Mouse (Mus musculus) embryonic stem cell, embryonic (primary cell): Measurements from ENCODE around the gene Pou2f3.

Source experiments
- CTCF ChIA-PET, 4 experiments: fragments of 300-600 bp in 2 of 4; fragments of 350-600 bp in 2 of 4; sonication (Branson Sonifier 250); formaldehyde crosslinking; loops; one replicate each; lab custom pipeline; 2022; ENCODE audit warnings: inconsistent platforms in 2 of 4; lab: Charles Lee
- POLR2A ChIA-PET, 4 experiments: fragments of 300-600 bp in 2 of 4; fragments of 350-600 bp in 2 of 4; sonication (Branson Sonifier 250); formaldehyde crosslinking; loops; one replicate each; lab custom pipeline; 2022; ENCODE audit warnings: antibody characterized with exemption in 4 of 4, inconsistent platforms in 1 of 4; lab: Charles Lee

Pou2f3 gene

DNA sequence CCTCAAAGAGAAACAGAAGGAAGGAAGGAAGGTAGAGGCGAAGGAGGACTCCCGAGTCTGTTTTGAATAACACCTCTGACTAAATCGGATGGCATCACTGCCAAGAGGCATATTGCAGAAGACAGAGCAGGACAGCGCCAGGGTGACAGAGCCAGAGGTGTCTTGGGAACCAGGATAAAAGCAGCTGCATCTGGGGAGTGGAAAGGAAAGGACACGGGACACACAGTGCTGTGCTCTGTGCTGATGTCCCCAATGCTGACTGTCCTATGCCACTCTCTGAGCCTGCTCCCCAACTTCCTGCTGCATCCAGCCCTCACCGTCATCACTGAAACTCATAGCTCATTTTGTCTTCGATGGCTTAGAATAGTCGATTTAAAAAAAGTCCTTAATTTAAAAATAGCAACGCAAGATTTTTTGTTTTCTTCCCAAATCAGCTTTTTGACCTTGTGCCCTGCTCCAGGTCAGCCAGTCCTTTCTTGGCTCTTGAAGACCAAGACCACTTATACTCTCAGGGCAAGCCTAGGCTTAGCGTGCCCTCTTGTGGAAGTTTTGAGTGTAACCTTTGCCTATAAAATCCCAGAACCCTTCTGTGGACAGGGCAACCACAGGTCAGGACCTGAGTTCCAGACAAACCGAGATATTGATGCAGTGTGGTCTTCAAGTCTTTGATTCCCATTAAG is 742 bp upstream of the Pou2f3 start:
- ChIA-PET POLR2A (interaction anchor here (0.6 to 4.1 kb wide), 58 partner anchors 10 to 351 kb away, joined by 3 to 39 read pairs (median 5); partner anchors contain the start of genes Tmem136 (in 2 of the 4) and Oaf (in 1 of the 4)), CTCF (interaction anchor here (0.5 to 4.6 kb wide), 82 partner anchors 11 to 1109 kb away, joined by 3 to 107 read pairs (median 4); partner anchors contain the start of genes Grik4 (in 2 of the 4), Tmem136 (in 2 of the 4), Arhgef12 (in 1 of the 4) and C2cd2l (in 1 of the 4))

DNA sequence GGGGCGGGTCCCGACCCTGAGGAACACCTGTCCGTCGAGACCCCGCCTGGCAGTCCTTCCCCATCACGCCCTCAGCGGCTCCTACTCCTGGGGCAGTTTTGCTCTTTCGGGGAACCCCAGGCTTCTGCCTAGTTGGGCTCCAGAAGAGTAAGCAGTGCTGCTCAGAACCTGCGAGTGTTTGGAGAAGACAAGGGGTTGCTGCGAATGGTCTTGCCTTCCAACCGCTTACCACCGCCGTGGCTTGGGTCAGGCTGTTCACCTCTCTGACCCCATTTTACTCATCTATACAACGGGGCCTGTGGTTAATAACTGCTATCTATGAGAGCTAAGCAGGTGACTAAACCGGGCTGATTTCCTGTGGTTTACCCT is 4.2 kb downstream of the Pou2f3 start:
- POLR2A ChIA-PET = interaction anchor here in 3 of 4 experiments (0.6 to 5.6 kb wide), 9 partner anchors 11 to 1114 kb away, joined by 3 to 22 read pairs (median 3); no protein-coding TSS in a partner anchor

DNA sequence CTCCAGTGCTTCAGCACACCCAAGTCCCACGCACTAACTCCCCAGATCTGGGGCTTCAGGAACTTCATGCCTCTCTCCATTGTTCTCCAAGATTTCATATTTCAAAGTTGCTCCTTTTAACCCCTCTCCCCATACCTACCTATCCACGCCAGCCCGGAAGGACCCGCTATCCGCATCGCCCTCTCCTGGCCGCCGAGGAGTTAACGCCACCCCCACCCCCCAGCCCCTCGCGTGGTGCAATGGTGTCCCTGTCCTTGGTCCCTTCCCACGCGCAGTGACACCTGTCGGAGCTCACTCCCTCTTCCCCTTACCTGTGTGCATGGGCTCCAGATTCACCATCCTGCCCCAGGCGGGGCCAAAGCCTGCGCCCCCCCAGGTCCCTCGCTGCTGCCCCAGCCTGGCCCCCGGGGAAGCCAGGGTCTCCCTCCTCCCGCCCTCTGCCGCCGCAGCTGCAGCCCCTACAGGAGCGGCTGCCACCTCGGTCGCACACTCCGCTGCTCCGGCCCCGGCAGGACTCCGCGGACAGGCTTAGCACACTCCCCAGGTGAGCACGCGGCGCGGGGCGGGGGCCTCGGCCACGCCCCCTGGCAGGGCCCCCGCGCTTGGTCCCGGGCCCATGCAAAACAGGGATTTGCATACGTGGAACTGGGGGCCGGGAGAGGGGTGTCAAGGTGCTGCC is 4.7 kb downstream of the Pou2f3 start:
- ChIA-PET CTCF (interaction anchor here in 3 of 4 experiments (0.5 to 2.2 kb wide), 19 partner anchors 15 to 733 kb away, joined by 3 to 10 read pairs (median 4); no protein-coding TSS in a partner anchor), POLR2A (interaction anchor here in 3 of 4 experiments (0.6 to 5.6 kb wide), 11 partner anchors 11 to 1114 kb away, joined by 3 to 22 read pairs (median 3); no protein-coding TSS in a partner anchor)

More for the DNA sequence above, 4.2 kb downstream of the Pou2f3 start:
- CTCF ChIA-PET = interaction anchor here (0.5 to 2.2 kb wide), 18 partner anchors 9 to 734 kb away, joined by 3 to 10 read pairs (median 4); no protein-coding TSS in a partner anchor

DNA sequence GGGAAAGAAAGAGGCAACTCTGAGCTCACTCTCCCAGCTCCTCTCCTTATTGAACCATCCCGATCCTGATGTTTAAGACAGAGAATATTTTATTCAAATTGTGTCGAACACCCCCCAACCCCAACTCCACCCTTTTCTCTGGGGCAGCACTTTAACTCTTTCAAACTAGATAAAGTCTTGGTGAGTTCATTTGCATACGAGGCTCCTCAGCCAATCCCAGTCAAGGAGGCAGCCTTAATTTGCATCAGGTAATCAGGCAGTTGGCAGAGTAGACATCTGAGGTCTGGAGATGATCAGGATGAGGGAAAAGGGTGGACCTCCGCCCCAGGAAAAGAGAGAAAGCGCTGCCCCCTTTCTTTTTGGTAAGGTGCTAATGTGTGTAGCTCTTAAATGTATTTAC is 10.0 kb downstream of the Pou2f3 start:
- ChIA-PET CTCF (interaction anchor here (0.6 to 1.9 kb wide), 9 partner anchors 10 to 1030 kb away, joined by 3 to 7 read pairs (median 4); partner anchors contain the start of genes Grik4 (in 1 of the 4) and Pou2f3 (in 1 of the 4)), POLR2A (interaction anchor here in 3 of 4 experiments (0.6 to 3.6 kb wide), 20 partner anchors 9 to 95 kb away, joined by 3 to 21 read pairs (median 5); partner anchors contain the start of gene Pou2f3 (in 3 of the 3))

DNA sequence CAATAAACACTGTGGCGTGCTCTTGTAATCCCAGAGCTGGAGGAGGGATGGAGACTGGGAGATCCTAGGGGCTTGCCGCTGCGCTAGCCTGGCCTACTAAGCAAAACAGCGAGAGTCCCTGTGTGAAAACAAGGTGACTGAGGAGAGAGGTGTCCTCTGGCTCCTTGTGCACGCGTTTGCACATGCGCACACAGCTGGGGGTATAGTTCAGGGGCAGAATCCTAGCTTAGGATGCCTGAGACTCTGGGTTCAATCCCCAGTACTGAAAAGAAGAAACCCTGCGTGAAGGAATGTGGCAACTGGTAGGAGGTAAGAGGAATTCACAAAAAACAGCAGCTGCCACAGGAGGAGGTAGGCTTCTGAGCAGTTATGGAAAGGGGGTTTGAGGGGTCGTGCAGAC is 16.2 kb downstream of the Pou2f3 start:
- CTCF ChIA-PET = interaction anchor here in 2 of 4 experiments (0.6 to 2.3 kb wide), 6 partner anchors 10 to 93 kb away, joined by 3 to 8 read pairs (median 4); partner anchors contain the start of gene Pou2f3 (in 2 of the 2)
- POLR2A ChIA-PET = interaction anchor here (0.6 to 3.2 kb wide), 17 partner anchors 9 to 590 kb away, joined by 3 to 22 read pairs (median 3); partner anchors contain the start of gene Pou2f3 (in 3 of the 4)

DNA sequence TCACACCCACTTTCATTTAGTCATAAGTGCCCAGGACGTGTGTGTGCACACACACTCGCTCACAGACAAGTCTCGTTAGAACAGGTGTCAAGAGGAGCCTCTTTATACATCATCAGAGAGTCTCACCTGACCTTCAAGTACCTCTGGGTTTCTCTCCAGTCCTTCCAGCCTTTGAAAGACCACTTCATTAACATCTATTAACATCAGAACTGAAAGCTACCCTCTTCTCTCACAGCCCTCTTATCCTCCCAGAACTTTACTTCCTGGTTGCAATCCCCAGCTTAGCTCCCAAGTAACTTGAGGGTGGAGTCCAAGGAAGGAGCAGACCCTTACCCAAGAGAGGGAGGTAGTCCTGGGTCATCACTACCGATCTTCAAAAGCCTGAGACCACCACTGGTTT is 18.6 kb downstream of the Pou2f3 start:
- POLR2A ChIA-PET = interaction anchor here in 3 of 4 experiments (0.6 to 2.9 kb wide), 20 partner anchors 8 to 86 kb away, joined by 3 to 25 read pairs (median 5); partner anchors contain the start of gene Pou2f3 (in 2 of the 3)
- CTCF ChIA-PET = interaction anchor here in 3 of 4 experiments (0.5 to 2.5 kb wide), 9 partner anchors 13 to 673 kb away, joined by 3 to 12 read pairs (median 3); partner anchors contain the start of gene Pou2f3 (in 2 of the 3)

DNA sequence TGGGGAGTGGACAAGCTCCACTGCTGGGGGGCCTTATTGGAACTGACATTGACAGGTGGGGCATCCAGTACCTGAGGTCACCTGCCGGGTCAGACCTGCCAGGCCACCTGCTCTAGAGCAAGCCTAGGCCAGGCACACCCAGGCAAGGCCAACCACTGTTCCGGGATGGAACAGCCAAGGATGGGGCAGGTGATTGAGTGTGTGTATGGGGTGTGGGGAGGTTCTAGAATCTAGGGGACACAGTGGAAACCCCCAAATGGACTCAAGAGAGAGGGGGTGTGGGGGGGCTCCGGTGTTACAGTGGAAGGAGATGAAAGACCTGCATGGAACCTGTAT is 21.2 kb downstream of the Pou2f3 start:
- CTCF ChIA-PET = interaction anchor here (0.5 to 2.4 kb wide), 13 partner anchors 10 to 456 kb away, joined by 3 to 7 read pairs (median 4); partner anchors contain the start of gene Pou2f3 (in 3 of the 4)
- POLR2A ChIA-PET = interaction anchor here in 3 of 4 experiments (0.8 to 3.6 kb wide), 13 partner anchors 10 to 73 kb away, joined by 3 to 29 read pairs (median 8); partner anchors contain the start of genes Pou2f3 (in 2 of the 3) and Tmem136 (in 1 of the 3)

DNA sequence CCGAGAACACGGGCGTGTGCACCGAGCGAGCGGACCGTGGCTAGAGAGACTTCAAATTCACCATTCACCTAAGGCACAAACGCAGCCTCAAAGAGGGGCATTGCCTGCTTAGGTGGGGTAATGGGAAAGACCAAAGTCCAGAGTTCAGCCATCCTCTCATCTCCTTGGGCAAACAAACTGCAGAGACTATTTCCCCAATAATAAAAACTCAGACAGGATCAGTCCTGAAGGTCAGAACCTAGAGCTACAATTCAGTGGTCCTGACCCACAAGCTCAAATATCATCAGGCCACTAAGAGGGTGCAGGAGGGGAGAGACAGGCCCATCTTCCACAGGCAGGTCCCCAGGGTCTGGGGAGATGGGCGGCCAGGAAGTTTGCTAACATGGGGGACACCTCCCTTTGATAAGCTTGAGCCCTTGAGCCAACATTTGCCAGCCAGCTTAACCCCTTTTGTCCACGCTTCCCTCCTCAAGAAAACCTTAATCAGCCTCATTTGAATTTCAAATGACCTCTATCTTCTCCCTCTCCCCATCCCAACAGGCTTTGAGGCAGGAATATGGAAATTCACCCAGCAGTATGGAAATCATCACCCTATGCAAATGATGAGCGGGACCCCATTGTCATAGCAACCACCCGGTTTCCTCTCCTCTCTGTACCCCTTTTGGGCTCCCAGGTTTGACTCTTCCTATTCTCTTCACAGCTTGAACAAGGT is 21.7 kb downstream of the Pou2f3 start:
- ChIA-PET CTCF (interaction anchor here (0.5 to 2.4 kb wide), 14 partner anchors 9 to 455 kb away, joined by 3 to 7 read pairs (median 4); partner anchors contain the start of gene Pou2f3 (in 3 of the 4)), POLR2A (interaction anchor here in 3 of 4 experiments (0.7 to 3.6 kb wide), 14 partner anchors 9 to 72 kb away, joined by 3 to 29 read pairs (median 6); partner anchors contain the start of genes Pou2f3 (in 2 of the 3) and Tmem136 (in 1 of the 3))

DNA sequence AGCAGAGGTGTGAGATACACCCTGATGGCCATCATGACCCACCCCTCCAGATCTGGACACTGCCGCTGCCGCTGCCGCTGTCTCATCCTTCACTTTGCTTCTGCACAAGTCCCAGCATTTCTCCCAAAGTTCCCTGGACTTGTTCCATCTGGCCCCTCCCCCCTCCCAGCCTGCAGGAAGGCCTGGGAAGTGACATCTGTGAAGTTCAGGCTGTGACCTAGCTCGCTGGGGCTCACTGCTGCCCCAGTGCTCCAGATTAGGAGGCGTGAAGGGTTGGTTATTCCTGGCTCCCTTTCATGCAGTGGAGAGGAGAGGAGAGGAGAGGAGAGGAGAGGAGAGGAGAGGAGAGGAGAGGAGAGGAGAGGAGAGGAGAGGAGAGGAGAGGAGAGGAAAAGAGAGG is 30.6 kb downstream of the Pou2f3 start:
- POLR2A ChIA-PET = interaction anchor here (0.6 to 3.3 kb wide), 12 partner anchors 9 to 107 kb away, joined by 3 to 10 read pairs (median 4); partner anchors contain the start of genes Pou2f3 (in 2 of the 4) and Tmem136 (in 1 of the 4)
- CTCF ChIA-PET = interaction anchor here (0.6 to 2.5 kb wide), 9 partner anchors 9 to 1821 kb away, joined by 3 to 12 read pairs (median 5); partner anchors contain the start of gene Pou2f3 (in 2 of the 4)

DNA sequence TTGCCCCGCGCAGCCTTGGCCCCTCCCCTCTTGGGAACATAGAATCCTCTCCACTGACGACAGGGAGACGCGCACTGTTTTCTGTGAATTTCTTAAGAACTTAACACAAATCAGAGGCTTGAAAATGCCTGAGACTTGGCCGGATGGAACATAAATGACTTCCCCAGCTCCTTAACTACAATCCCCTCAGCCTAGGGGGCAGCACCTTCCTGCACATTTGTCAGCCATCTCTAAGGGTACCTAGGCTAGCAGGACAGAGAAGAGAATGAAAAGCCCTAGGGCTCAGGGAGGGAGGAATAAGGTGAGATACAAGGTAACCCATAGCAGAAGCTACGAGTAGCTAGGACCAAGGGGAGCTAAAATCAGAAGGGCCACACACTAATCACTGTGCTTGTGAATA is 32.0 kb downstream of the Pou2f3 start:
- ChIA-PET POLR2A (interaction anchor here in 2 of 4 experiments (0.5 to 3.3 kb wide), 8 partner anchors 11 to 489 kb away, joined by 4 to 9 read pairs (median 6); partner anchors contain the start of gene Pou2f3 (in 1 of the 2)), CTCF (interaction anchor here (0.5 to 2.5 kb wide), 24 partner anchors 9 to 861 kb away, joined by 3 to 24 read pairs (median 4); partner anchors contain the start of gene Pou2f3 (in 4 of the 4))

DNA sequence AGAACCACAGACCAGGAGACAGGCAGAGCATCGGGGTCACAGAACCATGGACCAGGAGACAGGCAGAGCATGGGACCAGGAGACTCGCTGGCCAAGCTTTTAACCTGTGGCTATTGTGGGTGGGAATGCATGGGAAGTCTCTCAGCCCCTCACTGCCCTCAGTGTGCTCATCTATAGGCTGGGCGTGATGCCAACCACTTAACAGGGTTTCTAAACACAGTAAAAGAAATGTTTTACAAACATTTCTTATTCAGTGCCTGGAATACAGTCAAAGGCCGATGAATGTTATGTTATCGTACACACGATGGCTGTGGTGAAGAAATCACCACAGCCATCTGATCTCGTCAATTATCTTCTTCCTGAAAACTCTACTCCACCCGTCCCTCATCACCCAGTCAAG is 43.1 kb downstream of the Pou2f3 start:
- POLR2A ChIA-PET = interaction anchor here in 2 of 4 experiments (0.6 to 2.3 kb wide), 3 partner anchors 11 to 239 kb away, joined by 4 to 8 read pairs (median 7); no protein-coding TSS in a partner anchor
- CTCF ChIA-PET = interaction anchor here in 2 of 4 experiments (0.6 to 0.7 kb wide), 2 partner anchors 11 to 1392 kb away, joined by 3 read pairs; no protein-coding TSS in a partner anchor

DNA sequence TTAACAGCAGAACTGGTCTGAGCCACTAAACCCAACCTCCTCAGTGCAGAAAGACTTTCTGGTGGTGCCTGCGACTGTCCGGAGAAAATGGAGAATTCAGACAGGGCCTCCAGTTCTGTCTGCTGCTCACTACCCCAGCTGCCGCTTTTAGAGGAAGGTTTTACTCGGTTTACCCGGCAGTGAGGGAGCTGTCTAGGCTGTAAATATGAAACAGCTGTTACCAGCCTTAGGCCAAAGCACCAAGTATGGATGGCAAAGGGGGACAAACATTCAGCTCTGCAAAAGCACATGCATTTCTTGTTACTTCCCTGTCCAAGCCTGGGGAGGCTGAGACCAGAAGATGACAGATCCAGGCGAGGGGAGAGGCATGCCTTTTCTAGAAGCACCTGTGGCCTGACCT is 43.8 kb downstream of the Pou2f3 start:
- ChIA-PET CTCF (interaction anchor here in 3 of 4 experiments (0.6 to 1.1 kb wide), 3 partner anchors 11 to 45 kb away, joined by 3 to 5 read pairs (median 5); no protein-coding TSS in a partner anchor), POLR2A (interaction anchor here in 1 of 4 experiments (1.3 to 2.3 kb wide), 3 partner anchors 11 to 44 kb away, joined by 4 to 9 read pairs (median 8); partner anchors contain the start of gene Pou2f3)

DNA sequence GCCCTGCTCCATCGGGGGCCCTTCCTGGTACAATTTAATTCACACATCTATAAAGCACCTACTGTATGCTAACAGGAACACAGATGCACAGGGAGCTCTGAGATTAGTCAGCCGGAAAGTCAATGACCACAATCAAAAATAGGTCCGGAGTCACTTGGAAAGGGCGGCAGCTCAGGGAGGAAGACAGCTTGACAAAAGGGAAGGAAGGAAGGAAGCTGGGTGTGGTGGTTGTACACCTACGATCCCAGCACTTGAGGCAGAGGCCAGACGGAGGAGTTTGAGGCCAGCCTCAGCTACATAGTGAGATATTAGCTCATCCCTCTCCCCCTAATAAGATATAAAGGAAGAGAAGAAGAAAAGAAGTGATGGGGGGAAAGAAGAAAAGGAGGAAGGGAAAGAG is 54.2 kb downstream of the Pou2f3 start:
- ChIA-PET CTCF (interaction anchor here in 3 of 4 experiments (0.6 to 1.3 kb wide), 5 partner anchors 13 to 55 kb away, joined by 3 to 5 read pairs (median 3); partner anchors contain the start of gene Pou2f3 (in 3 of the 3)), POLR2A (interaction anchor here (0.5 to 2.6 kb wide), 11 partner anchors 10 to 368 kb away, joined by 3 to 8 read pairs (median 4); partner anchors contain the start of gene Pou2f3 (in 2 of the 4))

DNA sequence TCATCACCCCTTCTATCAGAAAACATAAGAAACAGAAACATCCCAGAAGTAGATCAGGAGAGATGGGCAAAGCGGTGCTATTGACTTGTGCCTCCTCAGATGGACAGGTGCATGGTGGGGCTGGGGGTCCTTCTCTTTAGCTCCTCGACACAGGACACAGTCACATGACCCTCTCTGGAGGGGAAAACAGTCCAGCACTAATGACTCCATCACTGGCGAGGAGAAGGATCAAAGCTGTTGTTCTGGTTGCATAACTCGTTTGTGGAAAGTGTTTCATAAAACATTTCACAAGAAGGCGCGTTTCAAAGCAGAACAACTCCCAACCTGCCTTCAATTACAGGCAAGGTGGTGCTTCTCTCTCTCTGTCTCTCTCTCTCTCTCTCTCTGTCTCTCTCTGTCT is 58.4 kb downstream of the Pou2f3 start:
- CTCF ChIA-PET = interaction anchor here in 3 of 4 experiments (1.0 to 2.4 kb wide), 4 partner anchors 10 to 59 kb away, joined by 3 to 9 read pairs (median 6); partner anchors contain the start of gene Pou2f3 (in 1 of the 3)
- POLR2A ChIA-PET = interaction anchor here in 3 of 4 experiments (0.5 to 1.1 kb wide), 5 partner anchors 21 to 911 kb away, joined by 3 to 5 read pairs (median 3); partner anchors contain the start of gene Pou2f3 (in 1 of the 3)

DNA sequence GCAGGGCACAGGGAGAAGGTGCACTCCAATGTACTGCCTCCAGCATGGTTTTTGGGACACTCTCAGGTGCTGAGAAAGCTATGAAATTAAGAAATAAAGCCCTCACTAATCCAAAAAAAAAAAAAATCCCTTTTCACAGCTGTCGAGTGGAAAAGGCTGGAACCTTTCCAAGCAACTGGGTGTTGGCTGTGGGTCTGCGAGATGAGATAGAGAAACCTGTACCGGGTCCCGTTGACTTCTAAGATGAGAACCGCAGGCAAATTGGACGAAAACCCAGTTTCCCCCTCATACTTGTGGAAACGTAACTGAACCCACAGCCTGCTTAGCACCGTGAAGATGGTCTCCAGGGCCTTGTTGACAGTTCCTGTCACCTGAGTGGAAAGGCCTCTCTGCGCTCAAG is 59.2 kb downstream of the Pou2f3 start:
- ChIA-PET POLR2A (interaction anchor here in 3 of 4 experiments (0.7 to 1.1 kb wide), 4 partner anchors 20 to 59 kb away, joined by 3 to 4 read pairs (median 3); partner anchors contain the start of gene Pou2f3 (in 2 of the 3)), CTCF (interaction anchor here in 3 of 4 experiments (0.7 to 2.4 kb wide), 6 partner anchors 9 to 246 kb away, joined by 3 to 9 read pairs (median 4); partner anchors contain the start of gene Pou2f3 (in 1 of the 3))
